Mouse (Mus musculus) yolk sac, embryonic 10.5 days (tissue): ENCODE results near the gene Cfap65.

Experiments used
- DNase-seq: peaks from one replicate; pipeline ENCODE4 v3.0.0-alpha.2; 2017; ENCODE audit warnings: low spot score

The Cfap65 gene

GRCm38 (mm10) chr1:74882055-74882734 lies 53.2 kb downstream of the Cfap65 start:
- DNase-seq, result no peak

- peak; percentile 41 for DNase-seq
Measured at GRCm38 (mm10) chr1:74880785-74881360, 54.5 kb downstream of the Cfap65 start.

GRCm38 (mm10) chr1:74877199-74877598 lies 58.2 kb downstream of the Cfap65 start:
- no peak for DNase-seq

GRCm38 (mm10) chr1:74872218-74872617 lies 63.2 kb downstream of the Cfap65 start:
- DNase-seq, result no peak

- DNase-seq, result no peak
Measured at GRCm38 (mm10) chr1:74861783-74862182, 73.6 kb downstream of the Cfap65 start.

GRCm38 (mm10) chr1:74859223-74859984 lies 76.0 kb downstream of the Cfap65 start:
- no peak for DNase-seq

GRCm38 (mm10) chr1:74858805-74859204 lies 76.6 kb downstream of the Cfap65 start:
- no peak for DNase-seq

GRCm38 (mm10) chr1:74858171-74858719 lies 77.2 kb downstream of the Cfap65 start:
- peak; percentile 61 for DNase-seq

GRCm38 (mm10) chr1:74857677-74858076 lies 77.7 kb downstream of the Cfap65 start:
- DNase-seq, result no peak

- DNase-seq, result no peak
Measured at GRCm38 (mm10) chr1:74857201-74857600, 78.2 kb downstream of the Cfap65 start.

- DNase-seq, result no peak
Measured at GRCm38 (mm10) chr1:74856791-74857190, 78.6 kb downstream of the Cfap65 start.

- no peak for DNase-seq
Measured at GRCm38 (mm10) chr1:74856439-74856720, 79.0 kb downstream of the Cfap65 start.

GRCm38 (mm10) chr1:74855651-74856438 lies 79.6 kb downstream of the Cfap65 start:
- no peak for DNase-seq

- no peak for DNase-seq
Measured at GRCm38 (mm10) chr1:74855156-74855555, 80.2 kb downstream of the Cfap65 start.

GRCm38 (mm10) chr1:74854306-74855056 lies 80.9 kb downstream of the Cfap65 start, which contains the start of gene Cdk5r2:
TSS of gene Cdk5r2 (plus strand) at chr1:74854934.
- DNase-seq, result peak; percentile 84
